Mouse (Mus musculus): ENCODE results near the gene Tnfsf12.

The Tnfsf12 gene

GRCm38 (mm10) chr11:69655264-69656064 lies 40.2 kb downstream of the Tnfsf12 start, which contains the start of gene Sox15:
Sox15 (plus strand) TSS chr11:69655314.
- in situ Hi-C loops (cut with MboI, MseI), result no loop called here

DNA sequence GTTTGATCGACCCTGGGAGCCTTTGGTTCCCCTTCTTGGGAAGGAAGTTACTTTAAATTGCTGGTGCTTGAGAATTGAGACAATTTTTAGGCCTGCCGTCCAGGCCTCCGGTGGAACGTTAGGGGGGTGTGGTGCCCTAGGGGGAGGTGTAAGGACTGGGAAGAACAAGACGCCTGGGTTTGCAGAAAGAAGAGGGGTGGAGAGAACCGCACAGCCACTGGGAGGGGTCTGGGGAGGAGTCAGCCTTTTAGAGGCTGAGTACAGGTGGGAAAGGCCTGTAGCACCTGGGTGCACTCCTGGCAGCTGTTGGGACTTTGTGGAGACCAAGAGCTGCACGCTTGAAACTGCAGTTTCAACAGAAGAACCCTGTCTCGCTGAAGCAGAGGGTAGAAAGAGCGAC lies 40.9 kb downstream of the Tnfsf12 start:
- in situ Hi-C loops (cut with MboI, MseI), result no loop called here

DNA sequence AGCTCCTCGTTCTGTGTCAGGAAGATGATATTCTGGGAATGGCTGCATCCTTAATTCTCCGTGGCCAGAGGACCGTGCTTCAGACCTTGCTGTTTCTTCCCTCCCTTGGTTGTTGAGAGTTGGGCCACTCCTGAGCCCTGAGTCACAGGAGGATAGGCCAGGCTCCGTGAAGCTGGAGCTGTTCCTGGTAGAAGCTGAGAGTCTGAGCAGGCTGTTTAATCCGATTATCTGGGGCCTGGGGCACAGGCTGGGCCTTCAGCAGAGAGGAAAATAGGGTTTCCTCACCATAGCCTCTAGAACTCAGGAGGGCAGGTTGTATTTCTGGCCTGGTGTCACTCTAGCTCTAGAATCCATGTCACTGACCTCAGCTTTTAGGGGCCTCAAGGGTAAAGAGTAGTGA lies 42.2 kb downstream of the Tnfsf12 start:
- in situ Hi-C loops (cut with MboI, MseI), result no loop called here

DNA sequence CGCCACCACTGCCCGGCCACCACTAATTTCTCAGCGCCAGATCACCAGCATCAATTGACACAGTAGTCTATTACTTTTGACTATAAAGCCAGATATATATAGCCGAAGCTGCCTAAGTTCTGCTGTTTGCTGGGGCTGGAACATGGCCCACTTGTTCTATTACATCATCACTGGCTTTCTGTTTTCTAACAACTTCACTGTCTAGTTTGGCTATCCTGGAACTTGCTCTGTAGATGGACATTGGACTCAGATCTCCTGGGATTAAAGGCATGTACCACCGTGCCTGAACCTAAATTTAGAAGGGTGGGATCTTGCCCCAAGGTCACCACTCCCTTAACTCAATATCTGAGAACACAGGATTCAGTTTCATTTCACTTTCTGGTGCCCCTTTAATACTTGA lies 49.8 kb downstream of the Tnfsf12 start:
- in situ Hi-C loops (cut with MboI, MseI), result loop anchor here in 1 of 2 experiments (25.0 kb wide), 1 partner anchor 1341 kb away; the partner anchor contains the start of gene C1qbp

All from T-helper 17 cell (primary cell).